Mouse (Mus musculus) C2C12 (cell line): ENCODE measurements around the gene Rab32.

Source experiments
- CTCF ChIP-seq: IDR thresholded peaks from one replicate; pipeline ENCODE4 v1.5.1; 2011; ENCODE audit not compliant: control insufficient read depth, insufficient read depth, insufficient read length
- FOSL1 ChIP-seq: IDR thresholded peaks from one replicate; pipeline ENCODE4 v1.8.0; 2011; ENCODE audit warnings: mild to moderate bottlenecking, low read length; ENCODE audit not compliant: poor library complexity, insufficient read depth, severe bottlenecking
- MAX ChIP-seq: IDR thresholded peaks from one replicate; pipeline ENCODE4 v1.6.1; 2011; ENCODE audit warnings: mild to moderate bottlenecking, control low read depth
- MYOG ChIP-seq: IDR thresholded peaks from one replicate; pipeline ENCODE4 v1.6.1; 2011; ENCODE audit not compliant: control insufficient read depth, insufficient read length; ENCODE audit errors: extremely low read depth

GRCm38 (mm10) chr10:10550134-10550533 lies 7.9 kb downstream of the Rab32 start:
- TF ChIP-seq MAX (no peak), CTCF (no peak), MYOG (no peak), FOSL1 (no peak)
